Mouse (Mus musculus): ENCODE results near the gene Usp21.

DNA sequence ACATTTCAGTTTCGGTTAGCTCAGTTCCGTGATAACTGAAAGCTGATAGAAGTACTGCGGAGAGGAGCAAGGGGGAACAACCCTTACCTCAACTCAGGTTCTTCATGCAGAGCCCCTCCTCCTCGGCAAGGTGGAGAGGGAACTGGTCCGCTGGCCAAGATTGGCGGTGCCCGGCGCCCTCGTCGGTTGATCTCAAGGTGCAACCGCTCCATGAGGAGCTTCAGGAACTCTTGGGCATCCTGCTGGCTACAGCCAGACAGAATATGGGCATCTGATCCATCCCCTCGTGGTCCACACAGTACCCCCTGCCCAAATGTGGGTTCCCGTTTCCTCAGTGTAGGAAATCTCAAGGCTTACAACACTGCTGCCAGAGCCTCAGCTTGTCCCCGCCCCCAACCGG lies 3.3 kb downstream of the Usp21 start:
- TF ChIP-seq EP300 (IDR thresholded peaks at IDR 0.05; ENCODE audit: low read depth) (no peak), CTCF (IDR thresholded peaks at IDR 0.05; ENCODE audit: low read depth) (no peak)
